Mouse (Mus musculus) v-Abl transformed pro-B cells (cell line): ENCODE data around the gene Gadd45a.

Experiments used
- in situ Hi-C, 2 experiments: fragments of 400-800 bp; cut with MboI; formaldehyde crosslinking; loops; one replicate each; pipeline ENCODE4 v1.15.1; 2025; ENCODE audit not compliant: unreplicated experiment in 2 of 2

The Gadd45a gene

DNA sequence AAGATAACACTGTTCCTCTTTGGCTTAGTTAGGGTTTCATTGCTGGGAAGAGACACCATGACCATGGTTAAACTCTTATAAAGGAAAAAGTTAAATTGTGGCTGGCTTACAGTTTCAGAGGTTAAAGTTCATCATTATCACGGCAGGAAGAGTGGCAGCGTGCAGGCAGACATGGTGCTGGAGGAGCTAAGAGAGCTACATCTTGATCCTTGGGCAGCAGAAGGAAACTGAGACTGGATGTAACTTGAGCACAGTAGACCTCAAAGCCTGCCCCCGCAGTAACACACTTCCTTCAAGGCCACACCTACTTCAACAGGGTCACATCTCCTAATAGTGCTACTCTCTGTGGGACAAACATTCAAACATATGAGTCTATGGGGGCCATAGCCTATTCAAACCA lies 47.7 kb downstream of the Gadd45a start:
- in situ Hi-C loops: no loop called here

DNA sequence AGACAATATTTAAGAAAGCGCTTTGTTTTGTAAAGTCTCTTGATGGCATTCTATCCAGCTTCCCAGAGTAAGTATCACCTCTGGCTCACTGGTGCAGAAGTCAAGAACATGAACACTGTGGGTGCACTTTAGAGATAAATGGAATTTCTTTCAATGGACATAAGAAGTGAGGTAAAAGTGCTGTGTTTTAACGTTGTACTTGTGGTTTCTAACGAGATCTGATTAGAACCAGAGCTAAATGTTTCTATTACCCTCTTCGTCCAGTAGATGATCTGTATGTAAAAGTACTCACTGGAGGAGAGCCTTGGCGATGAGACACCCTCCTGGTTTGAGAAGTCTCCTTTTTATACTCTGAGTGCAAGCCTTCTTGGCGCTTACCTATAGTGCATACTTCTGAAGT lies 48.2 kb downstream of the Gadd45a start:
- in situ Hi-C loops: no loop called here

DNA sequence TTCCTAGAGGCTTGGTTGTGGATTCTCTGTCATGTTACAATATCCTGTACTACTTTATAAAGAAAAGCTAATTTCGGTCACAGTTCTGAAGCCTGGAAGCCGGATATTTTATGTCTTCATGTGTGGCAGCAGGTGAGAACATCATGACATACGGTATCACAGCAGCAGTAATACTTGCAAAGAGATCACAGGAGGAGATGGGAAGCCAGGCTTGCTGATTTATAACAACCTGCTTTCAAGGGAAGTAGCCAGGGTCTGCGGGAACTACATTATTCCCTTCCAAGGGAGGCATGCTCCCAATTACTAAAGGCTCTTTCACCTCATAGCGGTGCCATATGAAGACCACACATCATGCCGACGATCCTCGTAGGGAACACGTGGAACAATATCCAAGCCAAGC lies 48.9 kb downstream of the Gadd45a start:
- in situ Hi-C loops: no loop called here

DNA sequence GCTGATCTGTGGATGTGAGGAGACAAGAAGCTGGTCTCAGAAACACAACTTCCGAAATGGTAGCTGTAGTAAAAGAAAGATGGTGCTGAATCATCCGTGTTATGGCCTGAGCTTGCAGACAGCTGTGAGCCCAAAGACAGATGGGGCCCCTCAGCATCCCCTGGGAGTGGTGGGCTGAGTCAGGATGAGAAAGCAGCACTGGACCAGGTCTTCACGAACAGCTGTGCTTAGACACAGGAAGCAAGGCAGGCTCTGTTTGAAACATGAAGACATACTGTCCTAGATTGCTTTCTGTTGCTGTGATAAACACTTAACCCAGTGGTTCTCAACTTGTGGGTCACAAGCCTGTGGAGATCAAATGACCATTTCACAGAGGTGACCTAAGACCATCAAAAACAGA lies 49.6 kb downstream of the Gadd45a start:
- in situ Hi-C loops: no loop called here

DNA sequence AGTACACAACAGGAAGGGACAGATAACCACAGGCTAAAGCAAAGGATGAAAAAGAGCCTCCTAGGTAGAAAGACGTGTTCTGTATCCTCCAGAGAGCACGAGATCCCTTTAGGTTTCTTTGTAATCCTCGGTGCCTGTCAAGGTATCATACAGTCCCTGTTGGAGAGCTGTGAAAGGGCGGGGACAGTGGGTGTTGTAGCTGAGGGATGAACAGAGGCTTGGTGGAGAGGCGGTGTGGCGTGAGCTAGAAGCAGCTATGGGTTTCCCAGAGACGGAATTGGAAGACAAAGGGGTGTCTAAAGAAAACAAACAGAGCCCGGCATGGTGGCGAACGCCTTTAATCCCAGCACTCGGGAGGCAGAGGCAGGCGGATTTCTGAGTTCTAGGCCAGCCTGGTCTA lies 51.2 kb downstream of the Gadd45a start:
- in situ Hi-C loops: no loop called here

DNA sequence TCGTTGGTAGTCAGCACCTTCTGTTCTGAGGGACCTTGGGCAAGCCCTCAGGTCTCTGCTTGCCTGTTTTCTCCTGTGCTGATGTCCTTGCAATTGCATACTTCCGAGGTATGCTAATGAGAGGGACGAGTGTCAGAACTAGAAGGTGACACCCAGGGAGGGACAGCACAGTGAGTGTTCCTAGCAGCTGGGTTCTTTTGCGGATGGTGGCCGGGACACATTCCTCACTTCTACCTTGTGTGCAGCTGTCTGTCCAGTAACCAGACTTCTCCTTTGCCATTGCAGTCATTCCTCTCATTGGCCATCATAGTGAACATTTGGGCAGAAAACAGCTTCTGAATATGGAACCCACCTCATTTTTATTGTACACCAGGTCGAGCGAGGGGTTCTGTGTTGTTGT lies 51.8 kb downstream of the Gadd45a start:
- in situ Hi-C loops: no loop called here
